Mouse (Mus musculus) adrenal gland, adult 2 months (tissue): ENCODE data around the gene Irf2bp2. TPM values are rescaled to one million over a fixed set of nuclear protein-coding genes. Genes with fewer than 3 reads are reported as not detected.

Source experiments
- DNase-seq: peaks from one replicate; pipeline ENCODE4 v3.0.0; 2021
- polyA plus RNA-seq: library from polyadenylated mRNA; depleted of rRNA; stranded (reverse); fragments of >200 nt; gene quantifications from 2 replicates; pipeline ENCODE4 v1.2.3, GENCODE M21; 2012
- total RNA-seq, 2 experiments: library from RNA; stranded (reverse); gene quantifications; 2 replicates each; pipeline ENCODE4 v1.2.3; 2021

Gene Irf2bp2
- total and polyA plus RNA-seq, 3 experiments: 89.4 to 111 (median 92.0) TPM

DNA sequence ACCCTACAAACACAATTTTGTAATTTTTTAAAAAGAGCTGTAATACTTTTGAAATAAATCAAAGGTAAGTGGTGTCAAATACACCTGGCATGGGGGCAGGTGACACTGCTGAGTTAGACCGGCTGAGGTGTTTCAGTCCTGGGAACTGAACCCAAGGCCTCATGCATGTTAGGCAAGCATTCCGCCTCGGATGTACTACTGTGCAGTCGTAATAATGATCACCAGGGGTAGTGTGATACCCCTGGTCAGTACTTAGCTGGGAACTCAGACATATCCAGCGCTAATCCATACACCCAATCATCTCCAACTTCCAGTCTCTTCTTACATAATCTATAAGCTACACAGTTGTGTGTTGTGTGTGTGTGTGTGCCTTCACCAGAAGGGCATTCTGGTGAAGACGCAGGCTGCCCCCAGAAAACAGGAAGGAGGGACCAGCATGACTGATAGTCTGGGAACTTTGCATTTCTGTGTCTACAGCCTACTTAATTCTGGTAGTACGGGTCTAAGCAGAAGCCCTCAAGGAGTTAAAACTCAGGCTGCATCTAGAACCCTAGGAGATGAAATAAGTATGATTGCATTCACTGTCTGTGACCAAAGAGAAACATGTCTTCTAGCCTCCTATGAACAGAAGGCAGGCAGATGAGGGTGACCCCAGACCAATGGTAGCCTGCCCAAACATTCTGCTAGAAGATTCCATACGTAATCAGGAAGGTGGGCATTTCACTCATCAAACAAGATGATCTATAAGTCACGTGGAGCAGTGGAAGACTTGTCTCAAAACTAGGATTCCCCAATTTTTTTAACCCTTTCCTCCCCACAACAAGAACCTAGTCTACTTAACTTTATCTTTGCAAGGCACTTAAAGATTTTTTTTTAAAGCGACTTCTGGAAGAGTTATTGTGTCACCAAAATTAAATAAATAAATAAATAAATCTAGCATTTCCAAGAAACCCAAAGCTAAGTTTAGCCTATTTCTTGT lies 6.9 kb downstream of the Irf2bp2 start:
- DNase-seq: no peak

DNA sequence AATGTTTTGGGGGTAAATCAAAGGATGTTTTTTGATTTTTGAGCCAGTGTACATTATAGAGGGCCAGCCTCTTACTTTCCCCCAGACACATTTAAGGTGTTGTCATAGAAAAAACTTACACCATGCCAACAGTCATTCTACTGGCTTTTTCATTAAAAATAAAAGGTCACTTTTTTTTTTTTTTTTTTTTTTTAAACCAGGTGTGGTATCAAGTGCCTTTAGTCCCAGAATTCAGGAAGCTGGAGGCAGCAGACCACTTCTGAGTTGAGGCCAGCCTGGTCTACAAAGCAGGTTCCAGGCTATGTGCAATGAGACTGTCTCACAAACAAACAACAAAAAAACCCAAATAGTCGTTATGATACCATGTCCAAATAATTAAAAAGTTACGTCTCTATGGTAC lies 7.7 kb downstream of the Irf2bp2 start:
- no peak for DNase-seq

GRCm38 (mm10) chr8:126585561-126586031 lies 8.2 kb downstream of the Irf2bp2 start:
- DNase-seq: peak; percentile 59

GRCm38 (mm10) chr8:126584844-126585231 lies 8.9 kb downstream of the Irf2bp2 start:
- no peak for DNase-seq

- DNase-seq: peak; percentile 91
These were observed 9.6 kb downstream of the Irf2bp2 start for GRCm38 (mm10) chr8:126583971-126584843.

- peak; percentile 58 for DNase-seq
These were observed 10.3 kb downstream of the Irf2bp2 start for GRCm38 (mm10) chr8:126583534-126583933.

DNA sequence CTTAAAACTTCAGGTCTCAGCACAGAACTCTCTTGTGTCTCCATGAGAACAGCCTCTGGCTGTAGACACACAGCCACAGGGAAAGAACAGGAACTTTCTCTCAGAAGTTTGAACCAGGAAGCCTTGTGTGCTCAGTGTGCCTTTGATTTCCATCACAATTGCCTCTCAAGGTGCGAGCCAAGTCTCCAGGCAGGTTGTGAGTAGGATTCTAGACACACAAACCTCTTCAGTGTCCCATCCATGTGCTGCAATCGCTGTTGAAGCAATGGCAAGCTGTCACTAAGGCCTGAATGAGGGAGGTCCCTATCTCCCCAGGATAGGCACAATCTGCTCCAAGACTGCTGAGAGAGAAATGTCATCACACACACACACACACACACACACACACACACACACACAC lies 10.8 kb downstream of the Irf2bp2 start:
- no peak for DNase-seq

- peak; percentile 86 for DNase-seq
These were observed 11.3 kb downstream of the Irf2bp2 start for GRCm38 (mm10) chr8:126582509-126582908.

GRCm38 (mm10) chr8:126581662-126582061 lies 12.1 kb downstream of the Irf2bp2 start:
- DNase-seq: no peak

GRCm38 (mm10) chr8:126580826-126581225 lies 13.0 kb downstream of the Irf2bp2 start:
- no peak for DNase-seq

DNA sequence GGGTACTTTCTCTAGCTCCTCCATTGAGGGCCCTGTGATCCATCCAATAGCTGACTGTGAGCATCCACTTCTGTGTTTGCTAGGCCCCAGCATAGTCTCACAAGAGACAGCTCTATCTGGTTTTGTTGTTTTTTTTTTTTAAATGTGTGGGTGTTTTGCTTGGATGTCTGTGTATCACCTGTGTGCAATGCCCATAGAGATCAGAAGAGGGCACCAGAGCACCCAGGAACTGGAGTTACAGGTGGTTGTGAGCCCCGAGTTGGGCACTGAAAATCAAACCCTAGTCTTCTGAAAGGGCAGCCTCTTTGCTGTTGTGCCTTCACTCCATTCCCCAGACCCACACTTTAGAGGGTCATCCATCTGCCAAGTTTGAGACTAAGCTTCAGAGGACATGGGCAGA lies 13.7 kb downstream of the Irf2bp2 start:
- no peak for DNase-seq

DNA sequence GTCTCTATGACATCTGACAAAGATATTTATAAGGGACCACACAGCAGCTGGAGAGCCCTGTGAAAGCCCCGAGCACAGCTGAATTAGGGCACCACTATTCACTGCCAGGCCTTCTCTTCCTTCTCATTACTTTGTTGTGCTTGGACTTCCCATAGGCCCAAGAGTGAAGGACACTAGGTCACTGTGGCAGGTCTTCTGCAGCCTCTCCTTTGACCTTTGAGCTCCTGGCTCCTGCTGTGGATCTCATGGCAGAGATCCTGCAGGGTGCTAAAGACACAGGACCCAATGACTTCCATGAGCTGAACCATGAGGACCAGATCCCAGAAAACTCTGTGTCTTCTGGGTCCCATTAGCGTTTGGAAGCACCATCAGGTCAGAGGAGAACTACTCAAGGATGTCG lies 15.1 kb downstream of the Irf2bp2 start:
- DNase-seq: no peak

GRCm38 (mm10) chr8:126576919-126577318 lies 16.9 kb downstream of the Irf2bp2 start:
- DNase-seq: no peak

- DNase-seq: no peak
These were observed 17.7 kb downstream of the Irf2bp2 start for GRCm38 (mm10) chr8:126576086-126576485.

DNA sequence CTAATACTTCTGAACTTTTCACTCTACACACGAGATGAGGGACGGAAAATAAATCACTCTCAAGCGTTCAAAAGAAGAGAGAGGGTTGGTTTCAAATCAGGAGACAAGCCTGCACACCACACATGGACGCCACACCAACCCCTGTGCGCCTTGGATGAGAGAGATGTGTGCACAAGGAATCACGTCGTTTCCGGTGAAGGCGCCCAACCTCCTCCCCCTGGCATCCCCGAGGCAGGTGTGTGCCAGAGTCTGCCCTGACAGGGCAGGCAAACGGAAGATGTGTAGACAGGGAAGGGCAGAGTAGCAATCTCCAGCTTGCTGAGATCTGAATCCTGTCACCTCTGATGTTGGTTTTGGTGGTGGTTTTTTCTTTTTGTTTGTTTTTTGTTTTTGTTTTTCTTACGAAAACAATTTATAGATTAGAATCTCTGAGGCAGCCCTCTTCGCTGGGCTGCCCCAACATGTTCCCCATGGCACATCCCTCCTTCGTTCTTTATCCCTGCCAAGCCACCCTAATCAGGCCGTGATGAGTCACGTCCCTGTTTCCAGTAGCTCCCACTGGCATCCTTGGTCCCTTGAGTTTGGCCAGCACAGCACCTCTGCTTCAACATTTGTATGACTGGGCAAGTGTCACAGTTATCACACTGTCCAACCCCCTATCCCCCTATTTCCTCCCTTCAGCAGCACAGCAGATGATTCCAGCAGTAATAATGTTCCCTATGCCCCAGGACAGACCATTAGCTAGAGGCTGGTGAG lies 18.7 kb downstream of the Irf2bp2 start:
- DNase-seq: peak; percentile 43

GRCm38 (mm10) chr8:126573878-126574277 lies 19.9 kb downstream of the Irf2bp2 start:
- DNase-seq: no peak

GRCm38 (mm10) chr8:126573079-126573694 lies 20.6 kb downstream of the Irf2bp2 start:
- no peak for DNase-seq

GRCm38 (mm10) chr8:126571065-126571660 lies 22.6 kb downstream of the Irf2bp2 start:
- DNase-seq: no peak

DNA sequence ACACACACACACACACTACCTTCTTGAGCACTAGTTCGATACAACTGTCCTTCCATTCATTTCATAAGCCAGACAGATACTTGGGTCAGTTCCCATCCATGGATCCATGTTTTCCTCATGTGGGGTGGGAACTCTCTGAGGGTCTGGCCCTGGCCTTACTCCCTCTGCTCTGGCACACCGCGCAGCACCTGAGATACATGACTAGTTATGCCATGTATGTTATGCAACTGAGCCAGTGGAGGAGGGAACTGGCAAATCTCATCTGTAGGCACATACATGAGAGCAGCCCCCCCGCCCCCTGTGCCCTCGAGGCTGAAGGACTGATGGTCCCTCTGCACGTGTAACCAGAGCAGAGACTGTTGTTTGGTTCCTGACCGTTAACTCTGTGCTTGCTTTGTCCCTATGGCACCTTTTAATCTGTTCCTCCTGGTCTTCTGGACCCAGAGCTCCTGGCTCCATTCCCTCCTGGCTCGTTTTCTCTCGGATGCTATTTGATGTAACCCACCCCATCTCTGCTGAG lies 23.2 kb downstream of the Irf2bp2 start:
- no peak for DNase-seq

DNA sequence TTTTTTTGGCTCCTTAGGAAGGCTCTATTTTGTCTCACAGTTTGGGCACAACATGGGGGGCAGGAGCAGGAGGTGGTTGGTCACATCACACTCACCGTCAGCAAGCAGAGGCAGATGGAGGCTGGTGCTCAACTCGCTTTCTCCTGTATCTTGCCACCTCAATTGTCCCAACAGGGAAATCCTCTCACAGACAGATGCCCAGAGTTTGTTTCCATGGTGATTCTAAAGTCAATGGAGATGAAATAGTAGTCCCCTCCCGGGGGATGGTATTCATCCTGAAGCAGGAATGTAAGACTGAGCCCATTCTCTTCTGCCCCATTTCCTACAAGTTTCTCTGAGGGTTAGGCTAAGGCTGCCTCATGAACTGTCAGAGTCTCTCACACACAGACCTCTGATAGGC lies 23.7 kb downstream of the Irf2bp2 start:
- DNase-seq: no peak

DNA sequence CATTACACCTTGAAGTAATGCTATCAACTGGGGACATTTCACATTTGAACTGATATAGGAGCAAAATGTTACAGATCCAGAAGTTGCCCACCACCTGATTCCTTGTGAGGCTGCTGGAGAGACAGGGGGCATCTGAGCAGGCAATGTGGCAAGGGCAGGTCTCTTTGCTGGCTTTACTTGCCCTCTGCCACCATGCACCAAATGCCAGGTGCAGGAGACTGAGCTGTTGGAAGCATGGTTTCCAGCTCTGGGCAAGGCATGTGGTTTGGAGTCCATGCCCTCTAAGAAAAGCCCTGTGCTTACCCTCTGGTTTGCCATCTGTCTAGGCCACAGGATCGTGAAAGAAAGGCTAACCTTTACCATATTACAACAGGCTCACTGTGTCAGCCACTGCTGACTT lies 24.1 kb downstream of the Irf2bp2 start:
- DNase-seq: no peak
